Mouse (Mus musculus): ENCODE data around the gene Dohh.

DNA sequence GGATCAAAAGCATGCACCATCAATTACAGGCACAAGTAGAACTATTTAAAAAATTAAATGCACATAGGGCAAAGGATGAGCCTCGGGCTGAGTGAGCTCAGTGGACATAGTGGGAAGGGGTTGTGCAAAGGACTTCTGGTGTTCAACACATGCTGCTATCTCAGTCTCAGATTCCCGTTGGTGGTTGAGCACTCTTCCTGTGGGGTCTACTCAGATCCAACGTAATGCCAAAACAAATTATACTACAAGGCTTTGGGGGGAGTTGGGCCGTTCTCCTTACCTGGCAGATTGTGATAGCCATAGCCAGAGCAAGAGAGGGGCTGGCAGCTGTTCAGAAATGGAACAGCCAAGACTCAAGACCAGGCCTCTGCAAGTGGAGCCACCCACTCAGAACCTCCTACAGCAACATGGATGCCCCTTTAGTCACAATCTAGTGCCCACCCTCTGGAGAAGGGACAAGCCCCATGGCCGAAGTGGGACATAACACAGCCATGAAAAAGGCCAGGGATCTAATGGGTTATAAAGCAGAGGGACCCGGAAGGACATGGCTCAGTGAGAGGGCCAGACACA, 4.3 kb upstream of the Dohh start:
- TF ChIP-seq CTCF (IDR thresholded peaks at IDR 0.05; ENCODE audit: borderline replicate concordance, extremely low read depth, insufficient read depth, insufficient read length) (no peak), POLR2A (IDR thresholded peaks at IDR 0.05; ENCODE audit: borderline replicate concordance, extremely low read depth, insufficient read depth, insufficient read length, poor library complexity, severe bottlenecking) (no peak)
